Mouse (Mus musculus) adrenal gland, adult 8-10 months (tissue): Measurements from ENCODE around the gene Gm14685. TPM values are rescaled to one million over a fixed set of nuclear protein-coding genes. Genes with fewer than 3 reads are reported as not detected.
"Not testable (repeated sequence)": the region's sequence is repeated elsewhere in the genome, so short reads cannot be mapped to it uniquely, and the experiment has no call there.

ENCODE experiments used
- DNase-seq: peaks from one replicate; pipeline ENCODE4 v3.0.0; 2022
- total RNA-seq, 4 experiments: library from RNA; stranded (reverse); gene quantifications; 2 replicates each; pipeline ENCODE4 v1.2.4; 2022

Gm14685 gene
- total RNA-seq = not detected

DNA sequence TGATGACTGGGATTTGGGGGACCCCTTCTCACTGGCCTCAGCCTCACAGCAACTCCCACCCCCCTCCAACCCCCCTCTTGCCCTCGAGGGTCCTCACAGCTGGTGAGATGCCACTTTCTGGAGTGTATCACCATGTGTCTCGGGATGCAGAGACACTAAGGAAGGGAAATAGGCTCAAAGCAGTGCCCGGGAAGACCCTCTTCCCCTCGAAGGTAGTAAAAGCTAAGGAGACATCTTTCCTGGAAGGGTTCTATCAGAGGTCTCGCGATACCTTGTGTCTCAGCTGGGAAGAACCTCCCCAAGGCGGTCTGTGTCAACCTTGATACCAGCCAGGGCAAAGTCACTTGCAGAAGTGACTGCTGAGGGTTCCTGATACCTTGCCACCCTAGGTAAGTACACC lies at the start of gene Gm14685:
Gene Gm14685 (plus strand): TSS at position 301 of the 400 bp plus-strand sequence.
- not testable (repeated sequence) for DNase-seq

DNA sequence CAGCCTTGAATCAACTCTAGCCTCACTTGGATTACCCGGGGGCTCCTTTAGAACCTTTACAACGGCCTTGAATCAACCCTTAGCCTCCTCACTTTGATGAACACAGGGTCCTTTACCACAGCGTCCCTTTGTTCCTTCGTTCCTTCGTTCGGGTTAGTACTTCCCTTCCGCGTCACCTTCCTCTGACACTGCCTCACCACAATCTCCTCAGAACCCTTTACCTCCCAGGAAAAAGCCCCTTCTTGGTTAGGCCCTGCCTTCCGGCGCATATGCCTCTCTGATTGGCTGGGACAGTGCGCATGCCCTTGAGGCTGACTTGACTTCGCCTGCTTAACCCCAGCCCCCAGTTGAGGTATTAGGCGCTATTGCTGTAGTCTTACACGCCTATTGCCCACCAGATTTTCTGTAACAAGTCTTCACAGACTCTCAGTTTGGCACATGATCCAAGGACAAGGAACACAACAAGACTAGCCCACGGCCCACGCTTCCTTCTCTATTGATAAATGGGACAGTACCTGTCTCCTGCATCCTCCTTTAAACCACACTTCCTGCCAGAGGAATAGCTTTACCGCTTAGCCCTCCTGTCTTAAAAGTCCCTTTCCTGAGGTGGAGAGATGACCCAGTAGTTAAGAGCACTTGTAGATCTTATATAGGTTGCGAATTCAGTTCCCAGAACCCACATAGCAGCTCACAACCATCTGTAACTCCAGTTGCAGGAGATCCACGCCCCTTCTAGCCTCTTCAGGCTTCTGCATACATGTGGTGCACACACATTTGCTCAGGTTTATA lies 34.4 kb upstream of the Gm14685 start, which contains the start of gene Xlr4a:
Gene Xlr4a (minus strand): TSS at position 212 of the 789 bp plus-strand sequence.
- not testable (repeated sequence) for DNase-seq

DNA sequence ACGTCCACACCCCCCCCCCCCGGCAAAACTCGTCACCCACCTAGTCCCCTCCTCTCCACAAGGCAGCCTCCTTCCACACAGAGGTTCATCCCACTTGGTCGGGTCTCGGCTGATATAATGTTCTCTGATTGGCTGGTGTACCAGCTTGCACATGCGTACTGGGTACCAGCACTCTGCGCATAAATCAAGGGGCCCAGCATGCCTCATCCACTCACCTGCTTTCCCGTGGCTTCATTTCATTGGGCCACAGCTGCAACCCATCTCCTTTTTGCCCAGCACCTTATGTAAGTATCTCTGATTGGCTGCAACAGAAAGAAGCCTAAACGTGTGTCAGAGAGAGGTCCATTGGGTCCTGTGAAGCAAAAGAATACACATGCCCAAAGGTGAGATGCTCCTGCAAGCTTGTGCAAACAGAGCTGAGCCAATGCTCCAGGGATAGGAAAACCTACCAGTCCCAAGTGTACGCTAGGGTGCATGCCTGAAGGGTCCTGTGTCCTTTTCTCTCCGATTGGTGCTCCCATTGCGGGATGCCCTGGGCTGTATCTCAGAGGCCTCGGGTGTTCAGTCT lies 19.8 kb upstream of the Gm14685 start, which contains the start of gene Xlr3a:
Gene Xlr3a (minus strand): TSS at position 155 of the 568 bp plus-strand sequence.
- not testable (repeated sequence) for DNase-seq

DNA sequence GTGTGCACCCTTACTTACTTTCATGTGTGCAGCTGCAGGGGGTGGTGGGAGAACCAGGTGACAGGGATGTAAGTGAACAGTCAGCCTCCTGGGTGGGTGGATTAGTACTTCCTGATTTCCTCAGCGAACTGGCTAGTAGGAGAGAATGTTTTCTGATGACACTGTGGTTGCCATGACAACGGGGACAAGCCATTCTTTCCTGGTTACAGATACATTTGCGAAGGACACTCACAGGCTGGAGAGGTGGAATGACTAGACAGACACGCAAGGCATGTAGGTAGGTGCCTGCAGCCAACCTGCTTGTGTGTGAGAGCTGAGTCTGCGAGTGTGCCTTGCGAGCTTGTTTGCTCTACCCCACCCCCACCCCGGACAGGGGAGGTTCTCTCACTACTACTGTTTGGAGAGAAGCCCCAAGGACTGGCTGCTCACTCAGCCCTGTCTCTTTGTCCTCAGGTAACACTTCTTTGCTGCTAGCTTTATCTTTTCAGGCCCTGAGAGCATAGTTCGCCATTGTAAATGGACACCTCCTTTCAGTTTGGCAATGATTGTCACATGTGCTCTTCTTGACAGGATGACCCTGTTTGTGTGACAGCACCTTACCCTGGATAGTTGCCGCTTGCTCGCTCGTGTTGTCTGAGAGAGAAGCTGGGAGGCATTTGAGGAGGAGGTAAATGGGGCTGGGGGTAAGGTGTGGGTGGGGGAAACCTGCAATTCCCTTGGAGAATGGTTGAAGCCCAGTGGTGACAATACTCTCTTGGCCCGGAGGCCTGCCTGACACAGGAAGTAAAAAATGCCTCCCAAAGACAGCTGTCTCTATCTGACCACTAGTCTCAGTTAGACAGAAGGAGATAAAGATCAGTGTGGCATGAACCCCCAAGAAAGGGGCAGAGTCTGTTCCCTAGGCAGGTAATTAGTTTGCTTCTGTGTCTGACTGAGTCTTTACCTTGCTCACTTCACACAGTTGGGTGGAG lies 6.3 kb downstream of the Gm14685 start:
- DNase-seq = not testable (repeated sequence)

DNA sequence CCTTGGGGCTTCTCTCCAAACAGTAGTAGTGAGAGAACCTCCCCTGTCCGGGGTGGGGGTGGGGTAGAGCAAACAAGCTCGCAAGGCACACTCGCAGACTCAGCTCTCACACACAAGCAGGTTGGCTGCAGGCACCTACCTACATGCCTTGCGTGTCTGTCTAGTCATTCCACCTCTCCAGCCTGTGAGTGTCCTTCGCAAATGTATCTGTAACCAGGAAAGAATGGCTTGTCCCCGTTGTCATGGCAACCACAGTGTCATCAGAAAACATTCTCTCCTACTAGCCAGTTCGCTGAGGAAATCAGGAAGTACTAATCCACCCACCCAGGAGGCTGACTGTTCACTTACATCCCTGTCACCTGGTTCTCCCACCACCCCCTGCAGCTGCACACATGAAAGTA lies 26.4 kb downstream of the Gm14685 start:
- DNase-seq = not testable (repeated sequence)

DNA sequence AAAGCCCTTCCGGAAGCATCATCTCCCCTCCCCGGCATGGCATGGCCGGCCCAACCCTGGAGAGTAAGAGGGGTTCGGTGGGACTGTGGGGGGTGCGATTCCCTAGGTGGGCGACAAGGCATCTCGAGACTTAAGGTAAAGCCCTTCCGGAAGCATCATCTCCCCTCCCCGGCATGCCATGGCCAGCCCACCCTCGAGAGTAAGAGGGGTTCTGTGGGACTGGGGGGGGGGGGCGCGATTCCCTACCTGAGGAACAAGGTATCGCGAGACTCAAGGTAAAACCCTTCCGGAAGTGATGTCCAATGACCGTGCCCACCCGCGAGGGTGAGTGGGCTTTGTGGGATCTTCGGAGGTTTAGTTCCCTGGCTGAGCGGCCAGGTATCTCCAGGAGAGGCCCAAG lies 31.6 kb downstream of the Gm14685 start, which contains the start of gene Xlr5b:
Gene Xlr5b (plus strand): TSS at position 301 of the 400 bp plus-strand sequence.
- DNase-seq = not testable (repeated sequence)

DNA sequence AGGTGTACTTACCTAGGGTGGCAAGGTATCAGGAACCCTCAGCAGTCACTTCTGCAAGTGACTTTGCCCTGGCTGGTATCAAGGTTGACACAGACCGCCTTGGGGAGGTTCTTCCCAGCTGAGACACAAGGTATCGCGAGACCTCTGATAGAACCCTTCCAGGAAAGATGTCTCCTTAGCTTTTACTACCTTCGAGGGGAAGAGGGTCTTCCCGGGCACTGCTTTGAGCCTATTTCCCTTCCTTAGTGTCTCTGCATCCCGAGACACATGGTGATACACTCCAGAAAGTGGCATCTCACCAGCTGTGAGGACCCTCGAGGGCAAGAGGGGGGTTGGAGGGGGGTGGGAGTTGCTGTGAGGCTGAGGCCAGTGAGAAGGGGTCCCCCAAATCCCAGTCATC lies 32.5 kb downstream of the Gm14685 start, which contains the start of gene DXBay18:
Gene DXBay18 (minus strand): TSS at position 101 of the 400 bp plus-strand sequence.
- not testable (repeated sequence) for DNase-seq

DNA sequence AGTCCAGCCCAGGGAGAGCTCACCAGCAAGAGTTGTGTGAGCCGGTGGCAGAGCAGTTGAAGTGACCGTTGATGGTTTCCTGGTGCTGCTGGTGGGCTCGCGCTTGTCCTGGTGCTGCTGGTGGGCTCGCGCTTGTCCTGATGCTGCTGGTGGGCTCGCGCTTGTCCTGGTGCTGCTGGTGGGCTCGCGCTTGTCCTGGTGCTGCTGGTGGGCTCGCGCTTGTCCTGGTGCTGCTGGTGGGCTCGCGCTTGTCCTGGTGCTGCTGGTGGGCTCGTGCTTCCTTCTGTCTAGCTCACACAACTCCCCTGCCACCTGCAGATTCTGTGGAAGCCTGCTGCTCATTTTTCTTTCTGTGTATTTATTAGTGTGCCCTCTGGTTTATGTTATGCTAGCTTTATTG lies 60.0 kb downstream of the Gm14685 start, which contains the start of gene Spin2d:
Gene Spin2d (minus strand): TSS at position 101 of the 400 bp plus-strand sequence.
- not testable (repeated sequence) for DNase-seq

Other genes starting within 250 kb of the Gm14685 start
- gene Cetn2, start 198.6 kb upstream of the Gm14685 start, total RNA-seq = 10 to 100 TPM; 46.3 to 58.9 (median 52.7) TPM
- 10 to 100 TPM; 28.4 to 40.3 (median 31.8) TPM for gene Nsdhl, start 198.5 kb upstream of the Gm14685 start, total RNA-seq
- gene Zfp185, start 129.7 kb upstream of the Gm14685 start, total RNA-seq = 1 to 10 TPM; 1.6 to 3.2 (median 2.2) TPM
- under 1 TPM; 0.18 to 0.51 (median 0.42) TPM for gene Pnma5, start 79.9 kb upstream of the Gm14685 start, total RNA-seq
- under 1 TPM; 0.20 to 1.00 (median 0.65) TPM for gene Pnma3, start 52.3 kb upstream of the Gm14685 start, total RNA-seq
- gene Xlr4a, start 34.6 kb upstream of the Gm14685 start, total RNA-seq = 1 to 10 TPM in 3 of 4 experiments, under 1 TPM in 1; 0.20 to 9.6 (median 1.4) TPM
- gene Xlr3a, start 20.0 kb upstream of the Gm14685 start, total RNA-seq = 1 to 10 TPM in 3 of 4 experiments, under 1 TPM in 1; 0.31 to 5.1 (median 3.3) TPM
- not detected for gene Xlr5b, start 31.7 kb downstream of the Gm14685 start, total RNA-seq
- under 1 TPM in 1 of 4 experiments, not detected in 3; 0.13 TPM for gene DXBay18, start 32.4 kb downstream of the Gm14685 start, total RNA-seq
- gene Spin2d, start 59.9 kb downstream of the Gm14685 start, total RNA-seq = not detected
- 10 to 100 TPM in 2 of 4 experiments, 1 to 10 TPM in 2; 2.5 to 34.0 (median 13.8) TPM for gene Xlr3b, start 75.2 kb downstream of the Gm14685 start, total RNA-seq
- 1 to 10 TPM in 2 of 4 experiments, not detected in 2; 1.9 to 2.6 TPM for gene Xlr4b, start 97.3 kb downstream of the Gm14685 start, total RNA-seq
- 10 to 100 TPM in 3 of 4 experiments, 1 to 10 TPM in 1; 9.7 to 11.8 (median 11.6) TPM for gene F8a, start 111.2 kb downstream of the Gm14685 start, total RNA-seq
- gene Xlr4c, start 126.1 kb downstream of the Gm14685 start, total RNA-seq = 1 to 10 TPM in 2 of 4 experiments, not detected in 2; 1.4 to 5.8 TPM
- not detected for gene Xlr3c, start 148.3 kb downstream of the Gm14685 start, total RNA-seq
- not detected for gene Xlr5a, start 175.9 kb downstream of the Gm14685 start, total RNA-seq
- gene Xlr5c, start 175.9 kb downstream of the Gm14685 start, total RNA-seq = not detected
- not detected for gene Gm45015, start 219.8 kb downstream of the Gm14685 start, total RNA-seq
- 10 to 100 TPM; 21.8 to 25.4 (median 22.7) TPM for gene Zfp275, start 225.6 kb downstream of the Gm14685 start, total RNA-seq